Mouse (Mus musculus): Measurements from ENCODE around the gene Osbpl10.

The Osbpl10 gene

GRCm38 (mm10) chr9:115163031-115163430, 184.7 kb downstream of the Osbpl10 start:
- peak; percentile 45 for ATAC-seq (ENCODE audit: low TSS enrichment)

GRCm38 (mm10) chr9:115163693-115164092, 185.3 kb downstream of the Osbpl10 start:
- ATAC-seq (ENCODE audit: low TSS enrichment) = no peak

GRCm38 (mm10) chr9:115164351-115164750, 186.0 kb downstream of the Osbpl10 start:
- ATAC-seq (ENCODE audit: low TSS enrichment) = no peak

GRCm38 (mm10) chr9:115165996-115166395, 187.6 kb downstream of the Osbpl10 start:
- ATAC-seq (ENCODE audit: low TSS enrichment) = no peak

- no peak for ATAC-seq (ENCODE audit: low TSS enrichment)
Measured at GRCm38 (mm10) chr9:115169591-115169990, 191.2 kb downstream of the Osbpl10 start.

- no peak for ATAC-seq (ENCODE audit: low TSS enrichment)
Measured at GRCm38 (mm10) chr9:115172096-115172495, 193.7 kb downstream of the Osbpl10 start.

- ATAC-seq (ENCODE audit: low TSS enrichment) = peak; percentile 67
Measured at GRCm38 (mm10) chr9:115179154-115179553, 200.8 kb downstream of the Osbpl10 start.

- ATAC-seq (ENCODE audit: low TSS enrichment) = peak; percentile 51
Measured at GRCm38 (mm10) chr9:115179935-115180334, 201.6 kb downstream of the Osbpl10 start.

- ATAC-seq (ENCODE audit: low TSS enrichment) = no peak
Measured at GRCm38 (mm10) chr9:115186402-115186801, 208.0 kb downstream of the Osbpl10 start.

GRCm38 (mm10) chr9:115190376-115190942, 212.1 kb downstream of the Osbpl10 start:
- ATAC-seq (ENCODE audit: low TSS enrichment) = no peak

GRCm38 (mm10) chr9:115192890-115193289, 214.5 kb downstream of the Osbpl10 start:
- no peak for ATAC-seq (ENCODE audit: low TSS enrichment)

GRCm38 (mm10) chr9:115197082-115197481, 218.7 kb downstream of the Osbpl10 start:
- no peak for ATAC-seq (ENCODE audit: low TSS enrichment)

GRCm38 (mm10) chr9:115200166-115200862, 221.9 kb downstream of the Osbpl10 start:
- peak; percentile 53 for ATAC-seq (ENCODE audit: low TSS enrichment)

GRCm38 (mm10) chr9:115201264-115201663, 222.9 kb downstream of the Osbpl10 start:
- no peak for ATAC-seq (ENCODE audit: low TSS enrichment)

- no peak for ATAC-seq (ENCODE audit: low TSS enrichment)
Measured at GRCm38 (mm10) chr9:115203136-115203535, 224.8 kb downstream of the Osbpl10 start.

- ATAC-seq (ENCODE audit: low TSS enrichment) = peak; percentile 57
Measured at GRCm38 (mm10) chr9:115205491-115205890, 227.1 kb downstream of the Osbpl10 start.

GRCm38 (mm10) chr9:115206219-115206618, 227.8 kb downstream of the Osbpl10 start:
- ATAC-seq (ENCODE audit: low TSS enrichment) = no peak

- ATAC-seq (ENCODE audit: low TSS enrichment) = no peak
Measured at GRCm38 (mm10) chr9:115209737-115210136, 231.4 kb downstream of the Osbpl10 start.

- peak; percentile 57 for ATAC-seq (ENCODE audit: low TSS enrichment)
Measured at GRCm38 (mm10) chr9:115210535-115210934, 232.2 kb downstream of the Osbpl10 start.

- no peak for ATAC-seq (ENCODE audit: low TSS enrichment)
Measured at GRCm38 (mm10) chr9:115213755-115214264, 235.4 kb downstream of the Osbpl10 start.

- no peak for ATAC-seq (ENCODE audit: low TSS enrichment)
Measured at GRCm38 (mm10) chr9:115214572-115215571, 236.5 kb downstream of the Osbpl10 start.
